Comparison of ENCODE assay signal across 8 mouse cellular contexts in the genomic region with DNA sequence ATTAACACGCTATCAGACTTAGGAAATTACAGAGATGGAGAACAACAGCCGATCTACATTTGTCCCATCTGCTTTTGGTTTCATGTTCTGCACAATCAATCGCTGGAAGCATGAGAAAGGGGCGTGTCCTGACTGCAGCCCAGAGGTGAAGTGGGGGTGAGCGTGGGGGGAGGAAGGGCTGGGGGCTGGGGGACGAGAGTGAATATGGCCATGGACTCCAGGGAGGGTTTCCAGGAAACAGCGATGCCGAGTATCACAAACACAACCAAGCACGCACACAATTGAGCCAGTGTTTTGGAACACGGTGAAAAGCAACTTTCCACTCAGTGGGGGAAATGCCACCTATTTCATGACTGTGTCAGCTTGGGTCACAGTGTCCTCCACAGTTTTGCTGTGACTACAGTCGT.
A peak's percentile ranks its signal among the peaks of the same experiment; 100 is the strongest.
DNase-seq lines count a peak whose midpoint lies in the region; ATAC-seq and TF ChIP-seq lines count a peak whose summit lies in the region.
"Had no signal": no experiment of that assay in that cellular context is flagged by ENCODE, and none has a peak within 500 bp of the region (broad histone marks: within the 10 kb centered on the region; RNA-seq: fewer than 3 reads in every experiment).

No protein-coding gene starts in this region.

- H3K9ac ChIP-seq in heart, embryonic 14.5 days (ENCODE audit: low read length): no peak overlapping the region
- H3K9ac ChIP-seq in midbrain, embryonic 14.5 days (replicated peaks; ENCODE audit: low read length): no peak overlapping the region

- H3K4me2 ChIP-seq in heart, embryonic 14.5 days (ENCODE audit: low read length): peak overlapping the region; percentile 37
- H3K4me2 ChIP-seq in midbrain, embryonic 14.5 days (ENCODE audit: low read length): no peak overlapping the region

- DNase-seq in spleen, adult 2 months (ENCODE audit: low read depth in 1 of 2, low spot score in 2 of 2): no peak
- no peak for DNase-seq in spleen, postnatal 14 days (ENCODE audit: low spot score in 2 of 2)
- peak; percentile 41 for DNase-seq in limb, embryonic 10.5 days (ENCODE audit: low spot score)
- DNase-seq in B cell, adult 2 months: no peak
- no peak for DNase-seq in midbrain, embryonic 14.5 days
- DNase-seq in cerebellum, postnatal 36 days: no peak
- DNase-seq: thymus, adult 18-20 months had no signal

- H3K27me3 ChIP-seq in spleen, adult 2 months (ENCODE audit: control insufficient read depth, insufficient read depth, low read length): no peaks in the 10 kb centered on the region
- H3K27me3 ChIP-seq in heart, embryonic 14.5 days (ENCODE audit: control insufficient read depth, insufficient read depth, low read length): no peaks in the 10 kb centered on the region
- H3K27me3 ChIP-seq in limb, embryonic 10.5 days (ENCODE audit: low read depth, poor library complexity, severe bottlenecking): no peaks in the 10 kb centered on the region
- no peaks in the 10 kb centered on the region for H3K27me3 ChIP-seq in midbrain, embryonic 14.5 days (ENCODE audit: control insufficient read depth, insufficient read depth, low read length)

- H3K4me1 ChIP-seq in spleen, adult 2 months (ENCODE audit: control insufficient read depth, insufficient read depth, insufficient read length): peaks cover 3% of the 10 kb centered on the region; the same call in 1 of the 2 replicates
- H3K4me1 ChIP-seq in heart, embryonic 14.5 days (ENCODE audit: control insufficient read depth in 2 of 2, insufficient read depth in 2 of 2, low read length in 2 of 2): peaks cover 19 to 21% of the 10 kb centered on the region in 2 experiments
- peaks cover 16% of the 10 kb centered on the region for H3K4me1 ChIP-seq in limb, embryonic 10.5 days
- no peaks in the 10 kb centered on the region for H3K4me1 ChIP-seq in midbrain, embryonic 14.5 days (ENCODE audit: control insufficient read depth, insufficient read depth, low read length)

- H3K9me3 ChIP-seq in heart, embryonic 14.5 days (ENCODE audit: control insufficient read depth, low read length): 0 out of 2 replicates have a peak, but pooled peaks cover 4% of the 10 kb centered on the region
- H3K9me3 ChIP-seq in limb, embryonic 10.5 days (replicated peaks): no peaks in the 10 kb centered on the region
- H3K9me3 ChIP-seq in midbrain, embryonic 14.5 days (ENCODE audit: control insufficient read depth, low read length): no peaks in the 10 kb centered on the region

- H3K4me3 ChIP-seq in spleen, adult 2 months (ENCODE audit: extremely low read depth, insufficient read depth, insufficient read length): no peak overlapping the region
- no peak overlapping the region for H3K4me3 ChIP-seq in heart, embryonic 14.5 days (ENCODE audit: control insufficient read depth in 1 of 2, insufficient read depth in 1 of 2, low read depth in 1 of 2, low read length in 2 of 2)
- H3K4me3 ChIP-seq in limb, embryonic 10.5 days: no peak overlapping the region
- H3K4me3 ChIP-seq in midbrain, embryonic 14.5 days (replicated peaks; ENCODE audit: low read depth, low read length): no peak overlapping the region

- H3K27ac ChIP-seq in spleen, adult 2 months (ENCODE audit: insufficient read depth, low read length): 0 out of 2 replicates have a peak overlapping the region, but pooled peaks have one; percentile 45
- H3K27ac ChIP-seq in heart, embryonic 14.5 days (replicated peaks in 1 of 2; ENCODE audit: control insufficient read depth in 1 of 2, insufficient read depth in 1 of 2, low read depth in 2 of 2, low read length in 2 of 2): peak overlapping the region; percentile 18 to 66
- peak overlapping the region; percentile 61; the same call in 1 of the 2 replicates for H3K27ac ChIP-seq in limb, embryonic 10.5 days
- H3K27ac ChIP-seq in midbrain, embryonic 14.5 days (replicated peaks; ENCODE audit: low read depth, low read length): no peak overlapping the region

- TF ChIP-seq POLR2A in spleen, adult 2 months (IDR thresholded peaks at IDR 0.05; ENCODE audit: low read depth, low read length): no peak

- WGBS in spleen, adult 2 months: 62% methylated on average over 11 of the region's 11 CpGs
- WGBS in heart, embryonic 14.5 days: 50% methylated on average over 11 of the region's 11 CpGs
- 57% methylated on average over 11 of the region's 11 CpGs for WGBS in limb, embryonic 10.5 days
- 79% methylated on average over 11 of the region's 11 CpGs for WGBS in midbrain, embryonic 14.5 days

- peak; percentile 29; the same call in 1 of the 2 replicates for ATAC-seq in heart, embryonic 14.5 days (ENCODE audit: insufficient number of reproducible peaks, insufficient read depth, low FRiP score, low read depth)
- ATAC-seq in midbrain, embryonic 14.5 days (ENCODE audit: low FRiP score, low TSS enrichment): no peak

- H3K36me3 ChIP-seq in spleen, adult 2 months (ENCODE audit: control insufficient read depth, insufficient read depth, low read length): no peaks in the 10 kb centered on the region
- no peaks in the 10 kb centered on the region for H3K36me3 ChIP-seq in heart, embryonic 14.5 days (ENCODE audit: control insufficient read depth, insufficient read depth, low read length)
- H3K36me3 ChIP-seq in limb, embryonic 10.5 days: no peaks in the 10 kb centered on the region
- H3K36me3 ChIP-seq in midbrain, embryonic 14.5 days (ENCODE audit: control insufficient read depth, insufficient read depth, low read length): no peaks in the 10 kb centered on the region

- TF ChIP-seq CTCF in spleen, adult 2 months (IDR thresholded peaks at IDR 0.05; ENCODE audit: extremely low read depth, insufficient read depth, insufficient read length, insufficient replicate concordance): no peak
